In the genomic region with DNA sequence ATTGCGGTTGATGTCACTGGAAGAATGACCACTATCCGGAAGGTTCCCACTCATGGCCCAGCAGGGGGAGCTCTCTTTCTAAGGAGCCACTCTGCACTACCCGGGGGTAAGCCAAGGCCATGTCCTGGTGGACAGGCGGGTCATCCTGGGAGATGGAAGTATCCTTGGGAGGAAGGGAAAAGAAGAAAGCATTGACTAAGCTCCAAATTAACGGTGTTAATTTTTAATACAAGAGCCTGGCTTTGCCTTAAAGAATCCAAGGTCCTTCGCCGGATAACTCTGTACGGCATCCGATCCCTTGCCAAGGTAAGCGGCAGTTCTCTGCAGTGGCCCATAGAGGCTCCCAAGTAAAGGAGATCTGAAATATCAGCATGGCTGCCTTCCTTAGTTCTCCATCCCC, we compare ENCODE assay signal across 8 mouse cellular contexts. TPM values are rescaled to one million over a fixed set of nuclear protein-coding genes. Genes with fewer than 3 reads are reported as not detected.
A peak's percentile ranks its signal among the peaks of the same experiment; 100 is the strongest.
DNase-seq lines count a peak whose midpoint lies in the region; ATAC-seq and TF ChIP-seq lines count a peak whose summit lies in the region.

No protein-coding gene starts in this region.

- H3K4me2 ChIP-seq in forebrain, embryonic 12.5 days, result peak overlapping the region; percentile 29; the same call in 1 of the 2 replicates
- H3K4me2 ChIP-seq in heart, embryonic 16.5 days (ENCODE audit: low read depth, low read length), result peak overlapping the region; percentile 59

- no peak overlapping the region for H3K27ac ChIP-seq in forebrain, embryonic 12.5 days
- no peak overlapping the region for H3K27ac ChIP-seq in heart, embryonic 16.5 days (ENCODE audit: low read length)

- H3K9me3 ChIP-seq in forebrain, embryonic 12.5 days, result no peaks in the 10 kb centered on the region
- H3K9me3 ChIP-seq in heart, embryonic 16.5 days (replicated peaks; ENCODE audit: control insufficient read depth, low read length), result peaks cover 3% of the 10 kb centered on the region; the same call in 1 of the 2 replicates

- no peaks in the 10 kb centered on the region for H3K4me1 ChIP-seq in forebrain, embryonic 12.5 days
- H3K4me1 ChIP-seq in heart, embryonic 16.5 days (ENCODE audit: control insufficient read depth, insufficient read depth, low read length), result no peaks in the 10 kb centered on the region
- H3K4me1 ChIP-seq in lung, adult 2 months (ENCODE audit: control insufficient read depth, insufficient read depth, low read length), result no peaks in the 10 kb centered on the region

- H3K9ac ChIP-seq in forebrain, embryonic 12.5 days, result no peak overlapping the region
- no peak overlapping the region for H3K9ac ChIP-seq in heart, embryonic 16.5 days (ENCODE audit: low read length)

- peak; percentile 80 for DNase-seq in ES-CJ7 (ENCODE audit: low read depth, low spot score)
- peak; percentile 31 for DNase-seq in c-Kit-positive CD71-positive TER-119-negative erythroid progenitor cells, embryonic 14.5 days (ENCODE audit: low read depth)
- DNase-seq in large intestine, adult 2 months (ENCODE audit: low read depth, low spot score), result peak; percentile 37
- DNase-seq in lung, adult 2 months, result peak; percentile 68
- DNase-seq in ovary, postnatal 14 days (ENCODE audit: low spot score), result peak; percentile 64
- peak; percentile 80 for DNase-seq in urinary bladder, postnatal 14 days (ENCODE audit: low spot score)

- H3K4me3 ChIP-seq in forebrain, embryonic 12.5 days (replicated peaks), result peak overlapping the region; percentile 10; the same call in 1 of the 2 replicates
- peak overlapping the region; percentile 30; the same call in 1 of the 2 replicates for H3K4me3 ChIP-seq in heart, embryonic 16.5 days (ENCODE audit: low read length)
- no peak overlapping the region for H3K4me3 ChIP-seq in lung, adult 2 months (replicated peaks; ENCODE audit: extremely low read depth, low read depth, low read length)

- WGBS in forebrain, embryonic 12.5 days, result 35% methylated on average over 10 of the region's 10 CpGs
- 36% methylated on average over 10 of the region's 10 CpGs for WGBS in heart, embryonic 16.5 days
- 42% methylated on average over 10 of the region's 10 CpGs for WGBS in large intestine, adult 2 months
- 41% methylated on average over 10 of the region's 10 CpGs for WGBS in lung, adult 2 months

- no peak for TF ChIP-seq POLR2A in lung, adult 2 months (IDR thresholded peaks at IDR 0.05; ENCODE audit: borderline replicate concordance, extremely low read depth, low read depth, low read length)

- ATAC-seq in forebrain, embryonic 12.5 days (ENCODE audit: low FRiP score), result peak; percentile 77
- ATAC-seq in heart, embryonic 16.5 days (replicated peaks; ENCODE audit: extremely low read depth, insufficient read depth, low FRiP score), result peak; percentile 72

- H3K36me3 ChIP-seq in forebrain, embryonic 12.5 days (replicated peaks), result no peaks in the 10 kb centered on the region
- no peaks in the 10 kb centered on the region for H3K36me3 ChIP-seq in heart, embryonic 16.5 days (ENCODE audit: control insufficient read depth, insufficient read depth)

- no peaks in the 10 kb centered on the region for H3K27me3 ChIP-seq in forebrain, embryonic 12.5 days
- H3K27me3 ChIP-seq in heart, embryonic 16.5 days (ENCODE audit: control insufficient read depth, insufficient read depth, low read length), result no peaks in the 10 kb centered on the region

- peak; percentile 77 for TF ChIP-seq CTCF in lung, adult 2 months (IDR thresholded peaks at IDR 0.05; ENCODE audit: insufficient read depth, low read length)

RNA-seq across cellular contexts. Expression of gene Tial1, which starts 12.8 kb away (rescaled TPM):
- polyA plus RNA-seq in forebrain, embryonic 12.5 days (2016; fragmentation: Nextera tagmentation; extraction: Ambion mirVana), result 39.5 and 39.9 TPM in 2 replicates
- 16.5 and 16.6 TPM in 2 replicates for polyA plus RNA-seq in heart, embryonic 16.5 days (2015; fragmentation: Nextera tagmentation; extraction: Ambion mirVana)
- 27.0 and 29.6 TPM in 2 replicates for polyA plus RNA-seq in large intestine, adult 2 months (2012; rRNA removed)
- 16.4 and 27.5 TPM in 2 replicates for polyA plus RNA-seq in lung, adult 2 months (2012; rRNA removed)

RNA-seq across cellular contexts. Expression of gene Bag3, which starts 49.1 kb away (rescaled TPM):
- 3.0 and 3.6 TPM in 2 replicates for polyA plus RNA-seq in forebrain, embryonic 12.5 days (2016; fragmentation: Nextera tagmentation; extraction: Ambion mirVana)
- polyA plus RNA-seq in heart, embryonic 16.5 days (2015; fragmentation: Nextera tagmentation; extraction: Ambion mirVana), result 22.7 and 25.9 TPM in 2 replicates
- 17.8 and 21.7 TPM in 2 replicates for polyA plus RNA-seq in large intestine, adult 2 months (2012; rRNA removed)
- polyA plus RNA-seq in lung, adult 2 months (2012; rRNA removed), result 58.6 and 60.3 TPM in 2 replicates

RNA-seq across cellular contexts. Expression of gene Rgs10, which starts 55.8 kb away (rescaled TPM):
- 7.4 and 8.0 TPM in 2 replicates for polyA plus RNA-seq in forebrain, embryonic 12.5 days (2016; fragmentation: Nextera tagmentation; extraction: Ambion mirVana)
- 10.1 and 11.6 TPM in 2 replicates for polyA plus RNA-seq in heart, embryonic 16.5 days (2015; fragmentation: Nextera tagmentation; extraction: Ambion mirVana)
- polyA plus RNA-seq in large intestine, adult 2 months (2012; rRNA removed), result 12.9 and 15.6 TPM in 2 replicates
- polyA plus RNA-seq in lung, adult 2 months (2012; rRNA removed), result 11.1 and 13.7 TPM in 2 replicates
